Mouse (Mus musculus): ENCODE data around the gene Tmco5. TPM values are rescaled to one million over a fixed set of nuclear protein-coding genes. Genes with fewer than 3 reads are reported as not detected.

Gene Tmco5
- total and polyA plus RNA-seq, 3 experiments, result not detected

GRCm38 (mm10) chr2:116914636-116915035 is 36.1 kb downstream of the Tmco5 start:
- ATAC-seq (ENCODE audit: extremely low read depth, insufficient number of reproducible peaks, low FRiP score, poor library complexity, severe bottlenecking) (no peak), DNase-seq (ENCODE audit: low spot score) (no peak)
- TF ChIP-seq TAL1 (conservative IDR thresholded peaks at IDR 0.05; ENCODE audit: low read depth, low read length) (no peak), GATA2 (IDR thresholded peaks at IDR 0.05; ENCODE audit: borderline replicate concordance, low read depth, low read length) (no peak), GATA1 (IDR thresholded peaks at IDR 0.05; ENCODE audit: borderline replicate concordance, low read length) (no peak), POLR2AphosphoS5 (IDR thresholded peaks at IDR 0.05; ENCODE audit: insufficient replicate concordance, low read depth, low read length) (no peak), CTCF (IDR thresholded peaks at IDR 0.05; ENCODE audit: low read depth, low read length) (no peak)
- Histone ChIP-seq H3K4me3 (ENCODE audit: low read depth, low read length) (no peak overlapping the region), H3K4me1 (ENCODE audit: insufficient read depth, low read depth, low read length) (no peaks in the 10 kb centered on the region), H3K9me3 (replicated peaks) (no peaks in the 10 kb centered on the region), H3K36me3 (replicated peaks) (no peaks in the 10 kb centered on the region), H3K27me3 (ENCODE audit: insufficient read depth, low read length) (peaks cover 22% of the 10 kb centered on the region)

GRCm38 (mm10) chr2:116918598-116918997 is 40.1 kb downstream of the Tmco5 start:
- ATAC-seq (ENCODE audit: extremely low read depth, insufficient number of reproducible peaks, low FRiP score, poor library complexity, severe bottlenecking) (no peak), DNase-seq (ENCODE audit: low spot score) (no peak)
- TF ChIP-seq GATA2 (IDR thresholded peaks at IDR 0.05; ENCODE audit: borderline replicate concordance, low read depth, low read length), result no peak
- TF ChIP-seq POLR2AphosphoS5 (IDR thresholded peaks at IDR 0.05; ENCODE audit: insufficient replicate concordance, low read depth, low read length), result no peak
- TF ChIP-seq TAL1 (conservative IDR thresholded peaks at IDR 0.05; ENCODE audit: low read depth, low read length), result no peak
- no peak for TF ChIP-seq CTCF (IDR thresholded peaks at IDR 0.05; ENCODE audit: low read depth, low read length)
- TF ChIP-seq GATA1 (IDR thresholded peaks at IDR 0.05; ENCODE audit: borderline replicate concordance, low read length), result no peak
- Histone ChIP-seq H3K9me3 (replicated peaks) (peaks cover 4% of the 10 kb centered on the region), H3K27me3 (ENCODE audit: insufficient read depth, low read length) (peaks cover 22% of the 10 kb centered on the region), H3K4me3 (ENCODE audit: low read depth, low read length) (no peak overlapping the region), H3K36me3 (replicated peaks) (no peaks in the 10 kb centered on the region), H3K4me1 (ENCODE audit: insufficient read depth, low read depth, low read length) (peaks cover 4% of the 10 kb centered on the region; the same call in 1 of the 2 replicates)

- peaks cover 4% of the 10 kb centered on the region; the same call in 1 of the 2 replicates for H3K4me1 ChIP-seq (ENCODE audit: insufficient read depth, low read depth, low read length)
- ATAC-seq (ENCODE audit: extremely low read depth, insufficient number of reproducible peaks, low FRiP score, poor library complexity, severe bottlenecking) (peak; percentile 61), DNase-seq (ENCODE audit: low spot score) (no peak)
- no peak overlapping the region for H3K4me3 ChIP-seq (ENCODE audit: low read depth, low read length)
- no peaks in the 10 kb centered on the region for H3K36me3 ChIP-seq (replicated peaks)
- H3K27me3 ChIP-seq (ENCODE audit: insufficient read depth, low read length), result peaks cover 11% of the 10 kb centered on the region; the same call in 1 of the 2 replicates
- H3K9me3 ChIP-seq (replicated peaks), result peaks cover 7% of the 10 kb centered on the region
- TF ChIP-seq GATA1 (IDR thresholded peaks at IDR 0.05; ENCODE audit: borderline replicate concordance, low read length) (no peak), POLR2AphosphoS5 (IDR thresholded peaks at IDR 0.05; ENCODE audit: insufficient replicate concordance, low read depth, low read length) (no peak), CTCF (IDR thresholded peaks at IDR 0.05; ENCODE audit: low read depth, low read length) (no peak), TAL1 (conservative IDR thresholded peaks at IDR 0.05; ENCODE audit: low read depth, low read length) (no peak), GATA2 (IDR thresholded peaks at IDR 0.05; ENCODE audit: borderline replicate concordance, low read depth, low read length) (no peak)
Observed at GRCm38 (mm10) chr2:116922580-116923500, 44.3 kb downstream of the Tmco5 start.

GRCm38 (mm10) chr2:116923684-116924083 is 45.2 kb downstream of the Tmco5 start:
- Histone ChIP-seq H3K4me3 (ENCODE audit: low read depth, low read length) (no peak overlapping the region), H3K27me3 (ENCODE audit: insufficient read depth, low read length) (peaks cover 11% of the 10 kb centered on the region; the same call in 1 of the 2 replicates), H3K4me1 (ENCODE audit: insufficient read depth, low read depth, low read length) (peaks cover 4% of the 10 kb centered on the region; the same call in 1 of the 2 replicates), H3K9me3 (replicated peaks) (peaks cover 7% of the 10 kb centered on the region), H3K36me3 (replicated peaks) (no peaks in the 10 kb centered on the region)
- ATAC-seq (ENCODE audit: extremely low read depth, insufficient number of reproducible peaks, low FRiP score, poor library complexity, severe bottlenecking) (no peak), DNase-seq (ENCODE audit: low spot score) (no peak)
- TF ChIP-seq GATA2 (IDR thresholded peaks at IDR 0.05; ENCODE audit: borderline replicate concordance, low read depth, low read length) (no peak), GATA1 (IDR thresholded peaks at IDR 0.05; ENCODE audit: borderline replicate concordance, low read length) (no peak), POLR2AphosphoS5 (IDR thresholded peaks at IDR 0.05; ENCODE audit: insufficient replicate concordance, low read depth, low read length) (no peak), TAL1 (conservative IDR thresholded peaks at IDR 0.05; ENCODE audit: low read depth, low read length) (no peak), CTCF (IDR thresholded peaks at IDR 0.05; ENCODE audit: low read depth, low read length) (no peak)

GRCm38 (mm10) chr2:116924292-116924691 is 45.8 kb downstream of the Tmco5 start:
- no peak for DNase-seq (ENCODE audit: low spot score)
- Histone ChIP-seq H3K36me3 (replicated peaks) (no peaks in the 10 kb centered on the region), H3K4me3 (ENCODE audit: low read depth, low read length) (no peak overlapping the region)

GRCm38 (mm10) chr2:116925230-116925629 is 46.7 kb downstream of the Tmco5 start:
- Histone ChIP-seq H3K27me3 (ENCODE audit: insufficient read depth, low read length) (peaks cover 16% of the 10 kb centered on the region; the same call in 1 of the 2 replicates), H3K4me3 (ENCODE audit: low read depth, low read length) (no peak overlapping the region), H3K4me1 (ENCODE audit: insufficient read depth, low read depth, low read length) (peaks cover 4% of the 10 kb centered on the region; the same call in 1 of the 2 replicates), H3K9me3 (replicated peaks) (peaks cover 7% of the 10 kb centered on the region), H3K36me3 (replicated peaks) (no peaks in the 10 kb centered on the region)
- DNase-seq (ENCODE audit: low spot score) (no peak), ATAC-seq (ENCODE audit: extremely low read depth, insufficient number of reproducible peaks, low FRiP score, poor library complexity, severe bottlenecking) (no peak)
- TF ChIP-seq CTCF (IDR thresholded peaks at IDR 0.05; ENCODE audit: low read depth, low read length) (no peak), TAL1 (conservative IDR thresholded peaks at IDR 0.05; ENCODE audit: low read depth, low read length) (no peak), GATA1 (IDR thresholded peaks at IDR 0.05; ENCODE audit: borderline replicate concordance, low read length) (no peak), POLR2AphosphoS5 (IDR thresholded peaks at IDR 0.05; ENCODE audit: insufficient replicate concordance, low read depth, low read length) (no peak), GATA2 (IDR thresholded peaks at IDR 0.05; ENCODE audit: borderline replicate concordance, low read depth, low read length) (no peak)

More at GRCm38 (mm10) chr2:116924292-116924691, 45.8 kb downstream of the Tmco5 start:
- Histone ChIP-seq H3K27me3 (ENCODE audit: insufficient read depth, low read length) (peaks cover 14% of the 10 kb centered on the region; the same call in 1 of the 2 replicates), H3K9me3 (replicated peaks) (peaks cover 7% of the 10 kb centered on the region), H3K4me1 (ENCODE audit: insufficient read depth, low read depth, low read length) (peaks cover 4% of the 10 kb centered on the region; the same call in 1 of the 2 replicates)
- TF ChIP-seq POLR2AphosphoS5 (IDR thresholded peaks at IDR 0.05; ENCODE audit: insufficient replicate concordance, low read depth, low read length) (no peak), GATA1 (IDR thresholded peaks at IDR 0.05; ENCODE audit: borderline replicate concordance, low read length) (no peak), GATA2 (IDR thresholded peaks at IDR 0.05; ENCODE audit: borderline replicate concordance, low read depth, low read length) (no peak), TAL1 (conservative IDR thresholded peaks at IDR 0.05; ENCODE audit: low read depth, low read length) (no peak), CTCF (IDR thresholded peaks at IDR 0.05; ENCODE audit: low read depth, low read length) (no peak)
- no peak for ATAC-seq (ENCODE audit: extremely low read depth, insufficient number of reproducible peaks, low FRiP score, poor library complexity, severe bottlenecking)
